12 mouse cellular contexts compared by ENCODE assay signal in the genomic region with DNA sequence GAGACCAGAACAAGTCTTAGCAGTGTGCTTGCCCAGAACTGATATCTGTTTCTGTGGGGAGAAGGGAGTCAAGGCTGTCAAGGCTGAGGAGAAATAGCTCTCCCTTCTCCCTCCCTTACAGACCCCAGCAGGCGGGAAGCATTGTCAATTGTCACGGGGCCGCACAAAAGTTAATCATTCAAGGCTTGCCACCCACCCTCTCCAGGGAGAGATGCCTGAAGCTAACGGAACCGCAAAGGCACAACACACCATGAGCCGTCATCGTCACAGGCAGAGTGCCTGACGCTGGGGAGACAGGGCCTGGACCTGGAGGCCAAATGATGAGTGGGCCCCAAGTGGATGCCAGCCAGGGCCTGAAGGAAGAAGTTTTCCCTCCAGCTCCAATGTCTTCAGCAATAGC. TPM values are rescaled to one million over a fixed set of nuclear protein-coding genes. Genes with fewer than 3 reads are reported as not detected.
DNase-seq lines count a peak whose midpoint lies in the region; ATAC-seq and TF ChIP-seq lines count a peak whose summit lies in the region.
"Had no signal": no experiment of that assay in that cellular context is flagged by ENCODE, and none has a peak within 500 bp of the region (broad histone marks: within the 10 kb centered on the region; RNA-seq: fewer than 3 reads in every experiment).

No protein-coding gene starts in this region.

- peaks cover 12% of the 10 kb centered on the region; the same call in 1 of the 2 replicates for H3K4me1 ChIP-seq in heart, postnatal 0 days (ENCODE audit: control insufficient read depth, insufficient read depth)
- H3K4me1 ChIP-seq in midbrain, embryonic 11.5 days (ENCODE audit: control insufficient read depth, insufficient read depth, low read length): peaks cover 23% of the 10 kb centered on the region
- H3K4me1 ChIP-seq in midbrain, embryonic 14.5 days (ENCODE audit: control insufficient read depth, insufficient read depth, low read length): peaks cover 22% of the 10 kb centered on the region
- peaks cover 22% of the 10 kb centered on the region for H3K4me1 ChIP-seq in hindbrain, embryonic 16.5 days (ENCODE audit: control insufficient read depth, insufficient read depth, low read depth, low read length)

- no peaks in the 10 kb centered on the region for H3K36me3 ChIP-seq in heart, postnatal 0 days (replicated peaks; ENCODE audit: control insufficient read depth, insufficient read depth, low read length)
- H3K36me3 ChIP-seq in midbrain, embryonic 11.5 days (ENCODE audit: control insufficient read depth, insufficient read depth, low read length): no peaks in the 10 kb centered on the region
- H3K36me3 ChIP-seq in midbrain, embryonic 14.5 days (ENCODE audit: control insufficient read depth, insufficient read depth, low read length): no peaks in the 10 kb centered on the region
- no peaks in the 10 kb centered on the region for H3K36me3 ChIP-seq in hindbrain, embryonic 16.5 days (ENCODE audit: control insufficient read depth, insufficient read depth, low read length)

- no peak overlapping the region for H3K4me3 ChIP-seq in heart, postnatal 0 days (ENCODE audit: low read depth, low read length)
- no peak overlapping the region for H3K4me3 ChIP-seq in midbrain, embryonic 11.5 days (ENCODE audit: low read depth, low read length)
- no peak overlapping the region for H3K4me3 ChIP-seq in midbrain, embryonic 14.5 days (replicated peaks; ENCODE audit: low read depth, low read length)
- H3K4me3 ChIP-seq in hindbrain, embryonic 16.5 days (ENCODE audit: low read length): no peak overlapping the region
- H3K4me3 ChIP-seq: gastrocnemius, adult 2 months had no signal

- TF ChIP-seq EP300 in heart, postnatal 0 days (IDR thresholded peaks at IDR 0.05; ENCODE audit: low read depth): no peak

- WGBS in heart, postnatal 0 days: 42% methylated on average over 8 of the region's 8 CpGs
- WGBS in midbrain, embryonic 11.5 days: 9% methylated on average over 8 of the region's 8 CpGs
- WGBS in midbrain, embryonic 14.5 days: 5% methylated on average over 8 of the region's 8 CpGs
- WGBS in hindbrain, embryonic 16.5 days: 7% methylated on average over 8 of the region's 8 CpGs

- no peak for ATAC-seq in heart, postnatal 0 days (ENCODE audit: insufficient read depth, low read depth)
- ATAC-seq in midbrain, embryonic 11.5 days (ENCODE audit: low FRiP score): no peak
- no peak for ATAC-seq in midbrain, embryonic 14.5 days (ENCODE audit: low FRiP score, low TSS enrichment)
- ATAC-seq in hindbrain, embryonic 16.5 days: no peak
- no peak for ATAC-seq in erythroid progenitor cell, adult 5-6 weeks (replicated peaks; ENCODE audit: low FRiP score, poor library complexity, severe bottlenecking)
- ATAC-seq: inflammation-experienced regulatory T-cells, adult 6 months had no signal

- H3K27ac ChIP-seq in heart, postnatal 0 days (ENCODE audit: low read depth): peak overlapping the region; percentile 59; the same call in 1 of the 2 replicates
- H3K27ac ChIP-seq in midbrain, embryonic 11.5 days (ENCODE audit: low read depth, low read length): no peak overlapping the region
- no peak overlapping the region for H3K27ac ChIP-seq in midbrain, embryonic 14.5 days (replicated peaks; ENCODE audit: low read depth, low read length)
- H3K27ac ChIP-seq in hindbrain, embryonic 16.5 days (ENCODE audit: low read depth, low read length): no peak overlapping the region
- H3K27ac ChIP-seq: gastrocnemius, adult 2 months had no signal

- no peak overlapping the region for H3K4me2 ChIP-seq in heart, postnatal 0 days (ENCODE audit: low read depth, low read length)
- peak overlapping the region; percentile 16; the same call in 1 of the 2 replicates for H3K4me2 ChIP-seq in midbrain, embryonic 11.5 days
- H3K4me2 ChIP-seq in midbrain, embryonic 14.5 days (ENCODE audit: low read length): no peak overlapping the region
- H3K4me2 ChIP-seq in hindbrain, embryonic 16.5 days (ENCODE audit: low read length): no peak overlapping the region

- no peak for DNase-seq in heart, postnatal 0 days (ENCODE audit: low spot score)
- DNase-seq in heart, adult 8-10 months (ENCODE audit: low spot score): no peak
- DNase-seq in midbrain, embryonic 11.5 days (ENCODE audit: low spot score, missing footprints): no peak
- DNase-seq in midbrain, embryonic 14.5 days: no peak
- no peak for DNase-seq in T-cell, adult 2 months (ENCODE audit: low spot score)
- DNase-seq: cerebellum, adult 9-10 months; gastrocnemius, adult 2 months; thymus, postnatal 14 days had no signal

- H3K9ac ChIP-seq in heart, postnatal 0 days (replicated peaks; ENCODE audit: low read depth, low read length): no peak overlapping the region
- 0 out of 2 replicates have a peak overlapping the region, but pooled peaks have one; percentile 12 for H3K9ac ChIP-seq in midbrain, embryonic 11.5 days (ENCODE audit: low read length)
- no peak overlapping the region; the same call in 1 of the 2 replicates for H3K9ac ChIP-seq in midbrain, embryonic 14.5 days (replicated peaks; ENCODE audit: low read length)
- H3K9ac ChIP-seq in hindbrain, embryonic 16.5 days (ENCODE audit: low read depth, low read length): 0 out of 2 replicates have a peak overlapping the region, but pooled peaks have one; percentile 15

- H3K9me3 ChIP-seq in heart, postnatal 0 days (replicated peaks; ENCODE audit: control insufficient read depth, low read length): no peaks in the 10 kb centered on the region
- H3K9me3 ChIP-seq in midbrain, embryonic 11.5 days (ENCODE audit: control insufficient read depth, low read length): no peaks in the 10 kb centered on the region
- no peaks in the 10 kb centered on the region for H3K9me3 ChIP-seq in midbrain, embryonic 14.5 days (ENCODE audit: control insufficient read depth, low read length)
- no peaks in the 10 kb centered on the region for H3K9me3 ChIP-seq in hindbrain, embryonic 16.5 days (ENCODE audit: control insufficient read depth, low read length)

- H3K27me3 ChIP-seq in heart, postnatal 0 days (ENCODE audit: control insufficient read depth, insufficient read depth, low read length): no peaks in the 10 kb centered on the region
- peaks cover 2% of the 10 kb centered on the region for H3K27me3 ChIP-seq in midbrain, embryonic 11.5 days (ENCODE audit: control insufficient read depth, insufficient read depth, low read length)
- peaks cover 3% of the 10 kb centered on the region; the same call in 1 of the 2 replicates for H3K27me3 ChIP-seq in midbrain, embryonic 14.5 days (ENCODE audit: control insufficient read depth, insufficient read depth, low read length)
- peaks cover 2% of the 10 kb centered on the region; the same call in 1 of the 2 replicates for H3K27me3 ChIP-seq in hindbrain, embryonic 16.5 days (replicated peaks; ENCODE audit: control insufficient read depth, insufficient read depth, low read length)
- H3K27me3 ChIP-seq: CH12.LX had no signal

- TF ChIP-seq CTCF in heart, postnatal 0 days (IDR thresholded peaks at IDR 0.05; ENCODE audit: low read depth): no peak

RNA-seq across cellular contexts. Expression of a gene that starts 22.7 kb away (rescaled TPM):
- total RNA-seq in heart, postnatal 0 days (2014; rRNA removed; ENCODE audit: low replicate concordance): 0.38 and 0.54 TPM in 2 replicates
- 0.99 and 1.2 TPM in 2 replicates for polyA plus RNA-seq in heart, postnatal 0 days (2015; fragmentation: Nextera tagmentation; extraction: Ambion mirVana)
- total RNA-seq in heart, adult 8-10 months (2022): 1 to 10 TPM; 1.1 to 4.8 (median 1.5) TPM
- polyA plus RNA-seq in midbrain, embryonic 11.5 days (2014; fragmentation: Nextera tagmentation; extraction: Ambion mirVana): 3.9 and 4.0 TPM in 2 replicates
- polyA plus RNA-seq in midbrain, embryonic 14.5 days (2014; fragmentation: Nextera tagmentation; extraction: Ambion mirVana): 1.2 and 2.9 TPM in 2 replicates
- 2.2 and 2.5 TPM in 2 replicates for polyA plus RNA-seq in hindbrain, embryonic 16.5 days (2015; fragmentation: Nextera tagmentation; extraction: Ambion mirVana)
- 14.4 and 17.2 TPM in 2 replicates for total RNA-seq in erythroid progenitor cell, adult 5-6 weeks (2015; ENCODE audit: low replicate concordance)
- total RNA-seq in erythroid progenitor cell, adult 5-6 weeks (2017; ENCODE audit: low replicate concordance): 11.9 and 16.9 TPM in 2 replicates

RNA-seq across cellular contexts. Expression of a gene that starts 22.8 kb away (rescaled TPM):
- total RNA-seq in heart, postnatal 0 days (2014; rRNA removed; ENCODE audit: low replicate concordance): 36.7 and 43.6 TPM in 2 replicates
- 3.0 TPM in 2 replicates for polyA plus RNA-seq in heart, postnatal 0 days (2015; fragmentation: Nextera tagmentation; extraction: Ambion mirVana)
- 10 to 100 TPM; 56.2 to 63.4 (median 59.7) TPM for total RNA-seq in heart, adult 8-10 months (2022)
- 12.3 and 13.5 TPM in 2 replicates for polyA plus RNA-seq in midbrain, embryonic 11.5 days (2014; fragmentation: Nextera tagmentation; extraction: Ambion mirVana)
- polyA plus RNA-seq in midbrain, embryonic 14.5 days (2014; fragmentation: Nextera tagmentation; extraction: Ambion mirVana): 17.8 and 18.0 TPM in 2 replicates
- polyA plus RNA-seq in hindbrain, embryonic 16.5 days (2015; fragmentation: Nextera tagmentation; extraction: Ambion mirVana): 9.3 TPM in 2 replicates
- total RNA-seq in erythroid progenitor cell, adult 5-6 weeks (2015; ENCODE audit: low replicate concordance): 35.0 and 36.0 TPM in 2 replicates
- 51.7 and 55.5 TPM in 2 replicates for total RNA-seq in erythroid progenitor cell, adult 5-6 weeks (2017; ENCODE audit: low replicate concordance)

Comparison
In these comparisons a context has a peak if more than half of its experiments do, and no peak if none do; other contexts are left out.
1. H3K9ac ChIP-seq: peak in midbrain, embryonic 11.5 days (single experiment) and hindbrain, embryonic 16.5 days (single experiment); none in heart, postnatal 0 days (single experiment) and midbrain, embryonic 14.5 days (single experiment).